Mouse (Mus musculus): ENCODE measurements around the gene 1700037C18Rik.

1700037C18Rik gene

DNA sequence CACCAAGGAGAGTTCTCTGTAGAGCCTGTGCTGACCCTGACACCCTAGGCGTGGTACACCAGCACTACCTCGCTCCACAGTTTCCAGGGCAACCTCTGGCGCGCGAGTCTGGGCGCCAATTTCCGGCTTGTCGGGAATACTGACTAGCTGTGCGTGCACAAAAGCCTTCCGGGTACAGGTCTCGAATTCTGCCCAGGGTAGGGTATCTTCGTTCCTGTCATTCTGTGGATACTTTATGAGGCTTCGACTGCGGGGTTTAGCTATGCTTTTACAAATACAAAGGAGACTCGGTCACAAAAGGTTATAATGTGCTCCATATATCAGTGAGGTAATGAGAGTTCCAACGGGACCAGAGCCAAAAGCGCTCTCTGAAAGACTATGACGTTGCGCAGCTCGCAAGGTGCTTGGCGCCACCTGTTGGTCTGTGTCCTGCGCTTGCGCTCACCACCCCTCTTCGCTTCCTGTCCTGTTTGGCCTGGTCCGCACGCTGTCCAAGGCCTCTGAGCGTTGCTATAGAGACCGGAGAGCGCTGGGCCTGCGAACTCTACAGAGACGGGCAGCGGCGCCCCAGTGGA lies at the start of gene 1700037C18Rik, which contains the start of gene Cluap1:
Gene 1700037C18Rik, minus strand, starts transcription at position 153 of the 575 bp plus-strand sequence.
Gene Cluap1, plus strand, starts transcription at position 265 of the 575 bp plus-strand sequence.
- peak; percentile 91 for DNase-seq (ENCODE audit: low read depth, low spot score)

DNA sequence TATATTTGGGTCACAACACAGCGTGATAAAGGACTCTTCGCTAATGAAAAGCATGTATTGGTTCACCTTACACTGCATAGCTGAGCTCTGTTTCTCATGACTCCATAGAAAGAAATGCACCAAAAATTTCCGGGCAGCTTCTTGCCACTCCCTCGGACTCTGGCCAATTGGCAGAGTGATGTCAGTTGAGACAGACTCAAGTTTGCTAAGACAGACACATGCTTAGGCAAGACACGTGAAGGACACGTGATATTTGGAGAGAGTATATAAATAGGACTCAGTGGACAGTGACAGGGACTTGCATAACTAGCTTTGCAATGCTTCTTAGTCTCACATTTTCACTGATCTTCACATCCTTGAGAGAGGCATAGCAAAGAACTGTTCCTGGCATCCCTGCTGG lies 47.9 kb upstream of the 1700037C18Rik start:
- DNase-seq (ENCODE audit: low read depth, low spot score) = no peak

DNA sequence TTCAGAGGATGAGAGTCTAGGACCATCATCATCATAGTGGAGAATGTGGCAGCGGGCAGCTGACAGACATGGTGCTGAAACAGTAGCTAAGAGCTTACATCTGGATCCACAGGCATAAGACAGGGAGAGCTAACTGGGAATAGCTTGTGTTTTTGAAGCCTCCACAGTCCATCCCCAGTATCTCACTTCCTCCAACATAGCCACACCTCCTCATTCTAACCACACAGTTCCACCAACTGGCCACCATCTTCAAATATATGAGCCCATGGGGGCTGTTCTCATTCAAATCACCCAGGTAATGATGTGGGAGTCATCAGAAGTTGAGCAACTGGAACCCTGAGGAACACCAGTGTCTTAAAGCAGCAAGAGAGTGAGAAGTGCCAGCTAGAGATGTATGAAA lies 42.7 kb upstream of the 1700037C18Rik start:
- no peak for DNase-seq (ENCODE audit: low read depth, low spot score)

DNA sequence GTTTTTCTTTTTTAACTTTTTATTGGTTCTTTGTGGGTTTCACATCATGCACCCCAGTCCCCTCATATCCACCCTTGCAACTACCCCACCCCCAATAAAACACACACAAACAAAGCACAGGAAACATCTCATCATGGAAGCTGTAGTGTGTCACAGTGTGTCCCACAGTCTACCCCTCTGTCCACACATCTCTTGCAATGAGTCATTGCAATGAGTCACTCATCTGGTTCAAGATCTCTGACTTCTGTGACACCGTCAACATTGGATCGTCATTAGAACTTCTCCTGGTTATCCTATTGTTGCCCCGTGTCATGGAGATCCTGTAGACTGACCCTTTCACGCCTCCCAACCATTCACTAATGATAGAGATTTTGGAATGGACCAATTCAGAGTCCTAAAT lies 26.2 kb upstream of the 1700037C18Rik start:
- no peak for DNase-seq (ENCODE audit: low read depth, low spot score)

DNA sequence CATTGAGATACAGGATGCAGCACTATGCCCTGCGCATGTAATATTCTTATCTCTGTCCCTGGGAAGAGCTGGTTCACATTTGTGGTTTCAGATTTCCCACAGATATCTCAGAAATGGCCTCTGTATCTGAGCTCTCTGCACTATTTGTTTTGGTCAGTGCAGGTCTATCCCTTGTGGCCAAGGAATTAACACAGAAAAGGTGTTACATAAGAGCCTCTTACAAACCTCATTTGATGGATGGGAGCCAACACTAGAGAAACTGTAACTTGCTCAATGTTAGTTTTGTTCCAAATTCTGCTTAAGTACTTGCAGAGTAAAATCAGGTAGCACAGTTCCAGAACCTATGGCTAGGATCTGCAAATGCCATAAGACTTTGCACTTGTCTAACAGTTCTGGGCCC lies 25.6 kb upstream of the 1700037C18Rik start:
- DNase-seq (ENCODE audit: low read depth, low spot score) = no peak

DNA sequence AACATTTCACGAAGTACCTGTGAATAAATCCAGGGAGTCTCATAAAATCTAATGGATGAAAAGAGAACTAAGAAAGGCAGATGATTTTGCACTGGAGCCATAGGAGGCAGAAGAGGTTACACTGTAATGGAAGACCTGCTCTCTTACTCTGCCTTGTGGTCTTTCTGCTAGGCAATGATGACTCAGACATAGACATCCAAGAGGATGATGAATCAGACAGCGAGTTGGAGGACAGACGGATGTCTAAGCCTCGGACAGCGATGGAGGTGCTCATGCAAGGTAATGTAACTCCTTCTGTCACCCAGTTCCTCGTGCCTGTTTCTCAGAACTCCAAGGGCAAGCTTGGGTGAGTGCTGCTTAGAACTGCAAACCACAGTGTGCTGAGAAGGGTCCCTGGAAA lies 25.0 kb upstream of the 1700037C18Rik start:
- DNase-seq (ENCODE audit: low read depth, low spot score) = no peak

DNA sequence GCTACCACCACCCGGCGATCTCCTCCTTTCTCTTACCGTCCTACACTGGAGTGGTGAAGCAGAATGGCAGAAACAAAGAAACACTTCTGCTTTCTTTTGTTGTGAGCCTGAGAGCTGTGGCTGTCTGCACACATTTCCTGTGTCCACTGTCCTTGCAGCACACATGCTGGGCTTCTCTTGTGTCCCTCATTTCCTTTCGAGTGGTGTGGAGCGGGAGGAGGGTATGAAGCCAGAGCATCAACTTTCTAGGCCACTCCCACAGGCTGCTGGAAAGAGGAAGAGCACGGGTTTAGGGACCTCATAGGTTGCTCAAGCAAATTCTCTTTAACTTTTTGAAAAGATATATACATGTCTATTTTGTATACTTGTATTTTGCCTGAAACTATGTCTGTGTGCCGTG lies 20.7 kb upstream of the 1700037C18Rik start:
- no peak for DNase-seq (ENCODE audit: low read depth, low spot score)

DNA sequence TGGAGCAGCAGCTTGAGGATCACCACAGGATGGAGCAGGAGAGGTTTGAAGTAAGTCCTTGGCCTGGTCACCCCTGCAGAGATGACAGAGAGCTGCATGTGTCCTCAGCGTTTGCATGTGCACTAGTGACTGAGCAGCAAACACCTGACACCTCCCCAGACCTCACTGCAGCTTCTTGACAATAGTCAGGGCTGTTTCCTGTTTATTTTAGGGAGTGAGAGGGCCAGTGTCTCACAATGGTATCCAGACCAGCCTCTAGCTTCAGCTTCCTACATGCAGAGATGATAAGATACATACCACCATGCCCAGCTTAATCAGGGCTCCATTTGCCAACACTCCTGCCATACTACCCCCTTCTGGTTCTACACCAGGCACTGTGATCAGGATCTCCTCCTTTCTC lies 20.1 kb upstream of the 1700037C18Rik start:
- DNase-seq (ENCODE audit: low read depth, low spot score) = no peak

DNA sequence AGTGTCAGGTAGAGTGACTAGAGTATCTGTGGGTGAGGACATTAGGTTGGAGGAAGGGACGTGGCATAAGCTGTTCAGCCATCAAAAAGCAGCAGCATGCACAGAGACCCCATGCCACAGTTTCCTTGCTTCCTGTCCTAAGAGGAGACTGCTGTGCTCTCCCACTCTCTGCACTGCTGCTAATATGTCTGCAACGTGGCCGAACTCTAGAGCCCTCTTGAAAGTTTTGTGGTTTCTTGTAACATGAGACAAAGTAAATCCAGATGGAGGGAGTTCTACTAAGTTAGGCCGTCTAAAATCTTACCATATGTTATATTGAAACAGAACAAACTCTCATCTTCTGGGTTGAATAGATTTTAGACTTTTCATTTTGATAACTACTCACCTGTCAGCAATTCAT lies 15.5 kb upstream of the 1700037C18Rik start:
- no peak for DNase-seq (ENCODE audit: low read depth, low spot score)

DNA sequence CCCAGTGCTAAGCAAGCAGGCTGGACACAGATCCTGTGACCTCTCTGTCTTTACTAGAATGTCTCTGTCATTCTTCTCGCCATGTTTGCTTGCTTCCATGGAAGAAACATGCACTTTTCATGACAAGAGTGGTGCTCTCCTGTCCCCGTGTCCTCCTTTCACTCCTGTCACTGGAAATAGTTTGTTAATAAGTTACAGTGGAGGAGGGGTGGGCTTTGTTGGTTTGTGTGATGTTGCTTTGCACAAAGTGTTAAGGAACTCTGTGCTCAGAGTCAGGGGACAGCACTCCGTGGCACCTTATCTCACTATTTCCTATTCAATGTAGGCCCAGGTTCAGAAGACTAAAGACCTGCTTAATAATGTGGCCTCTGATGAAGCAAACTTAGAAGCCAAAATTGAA lies 15.0 kb upstream of the 1700037C18Rik start:
- DNase-seq (ENCODE audit: low read depth, low spot score) = no peak

DNA sequence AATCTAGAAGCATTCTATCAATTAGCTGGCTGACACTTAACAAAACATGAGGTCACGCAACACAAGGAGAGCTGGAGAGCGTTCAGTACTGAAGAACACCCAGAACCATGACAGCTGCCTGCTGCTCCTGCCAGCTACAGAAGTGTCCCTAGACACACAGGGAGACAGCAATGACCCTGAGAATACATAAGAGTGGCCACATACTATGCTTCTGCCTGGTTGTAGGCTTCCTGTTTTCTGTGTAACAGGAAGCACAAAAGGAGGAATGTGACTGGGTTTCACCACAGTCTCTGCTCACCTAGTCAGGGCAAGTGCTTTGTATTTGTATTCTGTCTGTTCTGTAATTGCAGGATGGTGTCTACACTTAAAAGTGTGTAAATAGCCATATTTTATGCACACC lies 12.3 kb upstream of the 1700037C18Rik start:
- DNase-seq (ENCODE audit: low read depth, low spot score) = no peak

DNA sequence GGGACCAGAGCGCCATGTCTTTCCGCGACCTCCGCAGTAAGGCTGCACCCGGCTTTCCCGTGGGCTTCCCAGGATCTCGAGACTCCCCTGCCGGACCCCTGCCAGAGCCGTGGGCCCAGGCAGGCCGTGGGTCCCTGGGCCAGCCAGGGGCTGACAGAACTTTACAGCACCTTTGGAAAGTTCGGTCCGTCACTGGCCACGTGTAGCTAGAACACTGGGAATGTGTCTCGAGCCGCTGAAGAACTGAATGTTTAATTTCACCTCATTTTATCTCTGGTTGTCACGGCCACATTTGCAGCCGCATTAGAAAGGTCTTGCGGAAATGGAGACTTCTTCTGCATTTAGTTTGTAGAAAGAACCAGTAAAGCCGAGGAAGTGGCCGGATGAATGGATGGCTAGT lies 629 bp upstream of the 1700037C18Rik start:
- no peak for DNase-seq (ENCODE audit: low read depth, low spot score)

DNA sequence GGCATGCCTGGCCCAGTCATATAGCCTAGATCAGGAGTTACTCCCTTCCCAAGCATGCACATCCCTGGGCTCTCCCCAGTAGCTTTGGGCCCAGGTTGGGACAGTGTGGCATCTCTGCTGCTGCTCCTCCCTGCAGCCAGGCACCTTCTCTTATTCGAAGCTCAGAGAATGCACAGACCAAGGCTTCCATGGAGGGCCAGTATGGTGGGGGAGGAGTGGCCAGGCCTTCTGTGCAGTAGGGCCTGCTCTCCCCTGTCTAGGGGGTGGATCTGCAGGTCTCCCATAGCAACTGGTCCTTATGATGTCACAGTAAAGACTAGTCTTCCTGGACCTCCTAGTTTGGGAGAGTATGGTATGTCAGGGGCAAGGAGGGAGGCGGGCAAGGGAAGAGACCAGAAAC lies 1.0 kb downstream of the 1700037C18Rik start:
- peak; percentile 7 for DNase-seq (ENCODE audit: low read depth, low spot score)

DNA sequence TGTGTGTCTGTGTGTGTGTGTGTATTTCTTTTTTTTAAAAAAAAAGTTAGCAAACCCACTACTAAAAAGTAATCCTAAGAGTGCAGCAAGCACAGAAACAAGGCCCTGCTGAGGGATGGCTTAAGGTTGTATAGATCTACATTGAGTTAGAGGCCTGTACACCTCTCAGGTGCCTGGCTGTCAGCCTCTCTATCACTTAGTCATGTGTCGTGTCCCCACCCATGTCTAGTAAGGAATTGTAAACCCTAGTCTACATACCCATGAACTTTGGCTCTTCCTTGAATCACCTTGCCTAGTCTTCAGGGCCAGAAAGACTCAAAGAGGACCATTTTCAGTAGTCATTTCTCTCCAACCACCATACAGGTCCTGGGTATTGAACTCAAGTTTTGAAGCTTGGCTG lies 11.9 kb downstream of the 1700037C18Rik start:
- DNase-seq (ENCODE audit: low read depth, low spot score) = no peak

DNA sequence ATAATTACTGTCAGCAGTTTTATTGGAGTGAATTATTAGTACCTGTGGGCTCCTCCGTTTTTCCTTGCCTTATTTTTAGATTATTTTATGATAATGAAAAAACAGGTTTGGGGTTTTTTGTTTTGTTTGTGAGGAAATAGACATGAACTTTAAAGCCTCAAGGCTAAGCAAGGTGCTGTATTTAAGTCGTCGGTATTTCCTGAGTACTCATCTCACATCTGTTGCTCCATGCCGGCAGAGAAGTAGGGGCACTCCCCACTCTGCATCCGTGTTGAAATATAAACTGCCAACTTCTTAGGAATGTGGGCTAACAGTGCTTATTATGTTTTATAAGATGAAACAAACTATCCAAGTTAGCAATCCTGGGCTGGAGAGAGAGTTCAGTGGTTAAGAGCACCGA lies 12.4 kb downstream of the 1700037C18Rik start:
- peak; percentile 25 for DNase-seq (ENCODE audit: low read depth, low spot score)

DNA sequence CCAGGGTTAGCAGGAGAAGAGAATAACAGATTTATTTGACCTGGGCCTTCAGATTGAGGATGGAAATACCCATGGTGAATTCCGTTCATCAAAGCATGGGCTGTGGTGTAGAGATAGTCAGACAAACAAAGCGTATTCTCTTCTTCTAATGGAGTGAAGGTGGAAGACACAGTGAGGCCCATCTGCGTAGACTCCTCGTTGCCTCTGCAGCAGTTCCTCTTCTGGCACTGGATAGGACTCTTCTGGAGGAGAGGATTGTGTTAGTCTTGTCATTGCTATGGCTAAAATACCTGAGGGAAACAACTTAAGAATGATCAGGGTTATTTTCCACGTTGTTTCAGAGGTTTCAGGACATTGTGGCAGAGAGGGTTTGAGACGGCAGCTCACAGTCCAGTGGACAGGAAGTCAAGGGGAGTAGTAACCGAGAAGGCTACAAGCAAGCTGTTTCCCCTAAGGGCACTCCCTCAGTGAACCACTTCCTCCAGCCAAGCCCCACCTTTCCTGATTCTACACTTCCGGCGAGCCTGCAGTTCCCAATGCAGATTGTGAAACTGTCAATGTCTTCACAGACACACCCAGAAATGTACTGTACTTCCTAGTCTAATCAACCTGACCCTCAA lies 13.2 kb downstream of the 1700037C18Rik start:
- peak; percentile 72 for DNase-seq (ENCODE audit: low read depth, low spot score)

DNA sequence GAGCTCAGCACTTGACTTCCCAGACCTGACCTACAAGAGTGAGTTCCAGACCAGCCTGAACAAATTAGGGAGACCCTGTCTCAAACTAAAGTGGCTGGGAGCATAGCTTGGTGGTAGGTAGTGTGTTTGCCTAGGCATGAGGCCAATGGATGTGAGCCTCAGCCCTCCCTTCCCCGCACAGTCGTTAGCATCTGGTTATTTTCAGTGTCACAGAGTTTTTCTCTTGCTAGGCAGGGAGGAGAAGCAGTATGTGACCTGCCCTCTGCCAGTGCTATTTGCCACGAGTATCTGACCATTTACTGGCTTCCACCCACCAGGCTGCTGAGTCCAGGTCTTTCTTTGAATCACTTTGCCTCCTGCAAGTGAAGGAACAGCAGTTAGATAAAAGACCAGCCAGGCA lies 14.8 kb downstream of the 1700037C18Rik start:
- no peak for DNase-seq (ENCODE audit: low read depth, low spot score)

DNA sequence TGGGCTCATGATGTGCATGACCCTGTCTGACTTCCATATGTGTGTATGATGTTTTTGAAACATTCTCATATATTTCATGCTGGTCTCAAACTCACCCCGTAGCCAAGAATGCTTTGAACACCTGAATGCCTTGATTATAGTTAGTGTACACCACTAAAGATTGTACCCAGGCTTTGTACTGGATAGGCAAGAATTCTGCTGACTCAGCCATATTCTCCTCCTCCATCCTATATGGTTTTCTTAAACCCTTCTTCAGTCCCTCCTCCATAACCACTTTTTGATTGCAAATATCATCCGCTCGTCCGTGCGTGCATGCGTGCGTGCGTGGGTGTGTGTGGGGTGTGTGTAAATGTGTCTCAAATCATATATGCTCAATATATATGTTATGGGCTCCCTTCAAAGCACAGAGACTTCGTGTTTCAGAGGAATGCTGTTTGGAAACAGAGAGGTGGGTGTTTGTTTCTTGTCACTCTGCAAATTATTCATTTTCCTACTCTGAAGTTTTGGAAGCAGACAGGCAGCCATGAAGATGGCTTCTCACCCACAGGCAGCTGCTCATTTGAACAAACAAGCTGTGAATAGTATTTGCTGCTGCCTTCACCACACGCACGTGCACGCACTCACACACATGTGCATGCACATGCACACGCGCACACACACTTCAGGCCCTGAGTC lies 16.7 kb downstream of the 1700037C18Rik start:
- DNase-seq (ENCODE audit: low read depth, low spot score) = no peak

DNA sequence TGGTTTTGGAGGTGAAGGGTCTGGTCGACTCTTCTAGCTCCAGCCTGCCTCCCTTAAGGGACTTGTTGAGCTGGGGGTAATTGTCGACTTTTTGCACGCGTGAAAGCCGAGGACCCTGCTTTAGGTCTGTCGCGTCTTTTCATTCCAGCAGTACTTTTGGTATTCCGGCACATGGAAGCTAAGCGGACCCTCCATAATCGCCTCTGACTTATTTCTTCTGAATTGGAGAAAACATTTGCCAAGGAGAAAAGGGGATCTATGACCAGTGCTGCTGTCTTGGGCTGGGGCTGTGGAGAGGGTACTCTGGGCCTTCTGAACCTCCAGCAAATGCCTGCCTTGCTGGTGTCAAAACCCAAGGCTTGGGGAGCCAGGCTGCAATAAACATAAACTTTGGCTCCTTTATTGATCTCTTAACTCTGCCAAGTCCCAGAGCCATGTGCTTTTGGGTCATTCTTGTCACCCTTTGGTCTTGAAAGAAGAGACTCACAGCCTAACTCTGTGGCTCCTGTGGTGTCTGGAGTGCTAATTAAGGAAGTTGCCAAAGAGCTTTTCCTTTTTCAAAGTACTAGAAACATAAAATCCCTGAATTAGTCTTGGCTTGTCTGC lies 23.3 kb downstream of the 1700037C18Rik start:
- DNase-seq (ENCODE audit: low read depth, low spot score) = no peak

DNA sequence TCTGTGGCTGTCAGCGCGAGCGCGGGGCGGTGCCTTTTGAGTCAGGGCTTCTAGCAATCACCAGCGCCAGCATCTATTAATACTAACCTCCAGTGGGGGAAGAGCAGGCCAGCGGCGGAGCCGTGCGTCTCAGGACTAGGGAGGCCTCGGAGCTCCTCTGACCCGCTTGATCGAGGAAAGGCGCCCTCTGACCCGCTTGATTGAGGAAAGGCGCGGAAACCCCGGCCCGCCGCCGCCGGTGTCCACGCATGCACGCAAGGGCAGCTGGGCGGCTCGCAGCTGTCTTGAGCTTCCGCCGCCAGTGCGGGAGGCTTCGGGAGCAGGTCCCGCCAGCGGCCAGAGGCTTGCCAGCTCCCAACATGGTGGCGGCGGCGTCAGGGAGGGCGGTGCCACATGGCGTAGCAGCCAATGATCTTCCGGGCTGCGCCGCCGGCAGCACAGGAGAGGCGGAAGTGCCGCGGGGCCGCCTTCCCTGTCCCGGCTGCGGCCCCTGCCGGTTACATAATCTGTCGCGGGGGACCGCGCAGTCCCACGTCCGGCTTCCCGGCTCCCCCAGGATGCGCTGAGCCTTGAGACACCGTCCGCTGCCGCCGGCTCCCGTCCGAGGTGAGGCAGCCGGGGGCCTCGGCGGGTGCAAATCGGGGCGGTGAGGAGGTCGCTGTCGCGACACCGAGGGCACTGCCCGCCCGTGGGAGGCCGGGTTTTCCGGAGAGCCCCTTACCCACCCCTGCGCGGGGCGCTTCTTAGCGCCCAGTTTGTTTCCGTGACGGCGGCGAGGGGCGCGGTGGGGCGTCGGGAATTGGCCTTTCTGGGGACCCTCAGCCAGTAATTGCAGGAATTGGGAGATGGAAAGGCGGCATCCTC lies 24.1 kb downstream of the 1700037C18Rik start, which contains the start of the genes Zfp597 and Gm20695:
Gene Zfp597, minus strand, starts transcription at position 361 of the 864 bp plus-strand sequence.
Gene Gm20695, plus strand, starts transcription at position 448 of the 864 bp plus-strand sequence.
- DNase-seq (ENCODE audit: low read depth, low spot score) = peak; percentile 96

DNA sequence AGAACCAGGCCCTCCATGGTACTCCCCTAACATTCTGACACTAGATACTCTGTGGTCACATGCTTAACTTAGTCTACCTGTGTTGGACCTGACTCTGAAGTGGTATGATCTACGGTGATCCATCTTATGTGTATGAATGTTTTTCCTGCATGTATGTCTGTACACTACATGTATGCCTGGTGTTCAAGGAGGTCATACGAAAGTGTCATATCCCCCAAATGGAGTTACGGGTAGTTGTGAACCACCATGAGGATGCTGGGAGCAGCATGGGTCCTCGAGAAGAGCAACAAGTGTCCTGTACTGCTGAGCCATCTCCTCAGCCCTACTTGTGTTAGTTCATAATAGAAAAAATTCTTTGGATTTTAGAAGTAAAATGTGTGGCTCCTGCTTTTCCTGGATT lies 32.1 kb downstream of the 1700037C18Rik start:
- DNase-seq (ENCODE audit: low read depth, low spot score) = no peak
